Mouse (Mus musculus) right cerebral cortex, postnatal 14 days (tissue): ENCODE data around the gene U2af2.
"Not testable (repeated sequence)": the region's sequence is repeated elsewhere in the genome, so short reads cannot be mapped to it uniquely, and the experiment has no call there.

ENCODE experiments used
- DNase-seq: peaks from one replicate; pipeline ENCODE4 v3.0.0; 2022

Gene U2af2

DNA sequence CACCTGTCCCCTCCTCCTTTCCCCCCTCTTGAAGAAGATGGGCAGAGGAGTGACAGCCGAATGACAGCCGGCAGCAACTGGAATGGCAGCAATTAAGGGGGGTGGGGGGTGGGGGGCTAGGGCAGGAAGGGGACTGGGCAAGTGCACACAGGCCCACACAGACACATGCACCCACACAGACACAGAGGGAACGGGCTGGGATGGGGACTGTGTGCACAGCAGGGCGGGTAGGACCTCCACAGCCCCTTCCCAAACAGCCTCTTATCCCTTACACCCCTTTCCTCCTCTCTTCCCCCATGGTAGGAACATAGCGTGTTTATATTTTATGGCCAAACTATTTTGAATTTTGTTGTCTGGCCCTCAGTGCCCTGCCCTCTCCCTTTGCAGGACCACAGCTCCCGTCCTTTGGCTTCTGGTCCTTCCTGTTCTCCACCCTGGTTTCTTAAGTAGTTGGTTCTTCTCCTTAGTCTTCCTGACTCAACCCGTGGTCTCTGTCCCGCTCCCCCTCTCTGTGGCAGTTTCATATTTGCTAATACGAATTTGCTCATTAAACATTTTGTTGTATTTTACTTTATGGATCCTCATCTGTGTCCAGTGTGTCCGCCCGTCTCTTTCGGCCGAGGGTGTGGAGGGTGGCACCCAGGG lies 17.5 kb downstream of the U2af2 start:
- not testable (repeated sequence) for DNase-seq

DNA sequence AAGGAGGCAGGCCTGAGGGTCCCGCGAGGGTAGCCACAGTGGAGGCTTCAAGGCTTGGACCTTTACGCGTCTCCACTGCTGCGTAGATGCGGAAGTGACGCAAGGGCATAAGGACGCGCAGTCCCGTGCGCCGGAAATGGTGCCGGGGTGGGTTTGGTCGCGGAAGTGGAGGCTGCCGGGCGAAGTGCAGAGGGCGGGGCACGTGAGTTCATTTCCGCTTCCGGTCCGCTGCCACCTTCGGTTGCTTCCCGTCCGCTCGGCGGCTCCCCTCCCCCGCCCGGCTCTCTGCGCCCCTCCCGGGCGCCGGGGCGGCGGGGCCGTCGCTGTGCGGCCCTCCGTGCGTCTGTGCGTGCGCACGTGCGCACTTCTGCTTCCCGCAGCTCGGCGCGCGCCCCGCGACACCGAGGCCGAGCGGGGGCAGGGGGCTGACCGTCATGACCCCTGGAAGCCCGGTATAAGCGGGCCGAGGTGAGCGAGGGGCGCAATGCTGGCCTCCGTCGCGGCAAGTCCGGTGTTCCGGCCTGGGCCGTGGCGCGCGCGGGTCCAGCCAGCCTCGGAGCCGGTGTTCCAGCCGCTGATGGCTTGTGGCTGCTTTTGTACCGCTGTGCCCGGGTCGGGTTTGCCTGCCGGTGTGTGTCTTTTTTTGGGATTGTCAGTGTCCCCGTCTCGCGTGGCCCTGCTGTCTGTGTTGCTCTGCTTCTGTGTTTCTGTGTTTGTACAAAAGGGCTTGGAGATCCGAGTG lies 18.2 kb downstream of the U2af2 start, which contains the start of gene Epn1:
Gene Epn1, plus strand, starts transcription at position 226 of the 742 bp plus-strand sequence.
- DNase-seq, result peak; percentile 97

GRCm38 (mm10) chr7:5080815-5081214 lies 18.9 kb downstream of the U2af2 start:
- DNase-seq, result no peak

GRCm38 (mm10) chr7:5081241-5081640 lies 19.3 kb downstream of the U2af2 start:
- DNase-seq, result no peak

DNA sequence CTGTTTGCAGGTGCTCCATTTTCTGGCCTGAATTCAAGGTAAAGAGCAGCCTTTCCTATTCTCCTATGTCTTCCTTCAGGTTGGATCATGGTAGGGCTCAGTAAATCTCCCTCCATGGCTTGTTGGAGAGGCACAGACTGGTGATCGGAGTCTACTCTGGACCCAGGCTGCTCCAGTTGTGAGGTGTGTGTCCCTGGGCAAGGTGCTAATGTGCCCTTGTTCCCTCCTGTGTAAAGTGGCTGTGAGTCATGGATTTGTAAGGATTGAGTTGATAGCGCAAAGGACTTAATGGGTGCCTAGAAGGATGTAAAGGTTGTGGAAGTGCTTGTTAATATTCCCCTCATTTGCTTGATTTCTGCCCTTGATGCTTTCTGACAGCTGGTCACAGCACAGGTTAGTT lies 20.0 kb downstream of the U2af2 start:
- no peak for DNase-seq

DNA sequence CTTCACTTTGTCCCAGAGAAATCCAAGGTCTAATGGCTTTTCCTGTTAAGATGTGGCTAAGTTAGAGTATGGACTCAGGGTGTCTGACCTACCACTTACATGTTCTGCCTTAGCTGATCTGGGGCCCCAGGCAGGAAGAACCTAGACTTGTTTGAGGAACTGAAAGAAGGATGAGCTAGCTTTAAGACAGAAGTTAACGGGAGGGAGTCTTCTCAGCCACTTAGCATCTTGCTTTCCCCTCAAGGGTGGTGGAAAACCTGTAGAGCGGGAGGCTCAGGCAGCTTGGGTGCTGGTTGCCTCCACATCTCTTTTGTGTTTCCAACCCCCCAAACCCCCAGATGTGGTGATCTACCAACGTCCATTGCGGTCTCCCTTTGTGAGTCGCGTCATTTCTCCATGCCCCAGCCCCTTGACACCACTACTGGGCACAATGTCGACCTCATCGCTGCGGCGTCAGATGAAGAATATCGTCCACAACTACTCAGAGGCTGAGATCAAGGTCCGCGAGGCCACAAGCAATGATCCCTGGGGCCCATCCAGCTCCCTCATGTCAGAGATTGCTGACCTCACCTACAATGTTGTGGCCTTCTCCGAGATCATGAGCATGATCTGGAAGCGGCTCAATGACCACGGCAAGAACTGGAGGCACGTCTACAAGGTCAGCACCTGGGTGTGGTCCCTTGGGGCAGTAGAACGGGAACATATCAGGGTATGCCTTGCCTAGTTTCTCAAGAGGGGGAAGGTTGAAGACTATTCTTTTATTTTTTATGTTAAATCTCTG lies 21.6 kb downstream of the U2af2 start:
- DNase-seq, result no peak

- no peak for DNase-seq
These were observed 23.6 kb downstream of the U2af2 start for GRCm38 (mm10) chr7:5085512-5085911.

DNA sequence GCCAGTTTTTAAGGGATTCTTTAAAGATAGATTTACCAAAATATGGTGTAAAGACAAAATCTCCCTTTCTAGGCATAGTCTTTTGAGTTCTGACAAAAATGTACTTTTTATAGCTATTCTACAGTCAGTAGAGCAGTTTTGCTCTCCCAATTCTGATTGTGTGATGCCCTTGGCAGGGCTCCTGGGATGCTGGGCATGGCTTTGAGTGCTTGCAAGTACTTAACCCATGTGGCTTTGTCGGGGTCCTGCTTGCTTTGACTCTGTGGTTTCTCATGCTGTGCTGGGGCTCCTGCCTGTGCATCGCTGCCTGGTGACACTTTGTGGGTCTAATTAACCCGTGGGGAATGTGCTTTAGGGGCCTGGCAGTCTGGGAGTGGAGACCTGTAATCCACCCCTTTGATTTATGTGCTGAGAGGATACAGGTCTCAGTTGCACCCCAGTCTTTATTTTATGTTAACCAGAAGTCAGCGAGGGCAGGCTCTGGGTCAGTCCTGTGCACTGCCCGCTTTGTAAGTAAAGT lies 25.0 kb downstream of the U2af2 start:
- DNase-seq, result no peak

DNA sequence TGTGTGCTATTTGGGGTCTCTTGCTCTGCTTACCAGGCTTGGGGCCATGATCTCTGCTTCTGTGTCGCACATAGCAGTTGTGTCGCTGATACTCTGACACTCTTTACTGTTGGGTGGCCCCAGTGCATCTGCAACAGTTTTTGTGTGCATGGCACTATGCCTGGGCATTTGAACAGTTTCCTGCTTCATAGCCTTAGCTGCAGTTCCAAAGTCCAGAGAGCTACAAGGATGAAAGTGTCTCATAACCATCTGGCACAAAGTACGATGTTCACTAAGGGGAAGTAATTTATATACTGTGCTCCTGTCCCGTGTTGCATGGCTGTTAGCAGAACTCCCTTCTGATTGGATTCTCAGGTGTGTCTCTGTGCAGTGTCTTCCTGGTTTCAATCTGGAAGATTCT lies 25.9 kb downstream of the U2af2 start:
- no peak for DNase-seq

DNA sequence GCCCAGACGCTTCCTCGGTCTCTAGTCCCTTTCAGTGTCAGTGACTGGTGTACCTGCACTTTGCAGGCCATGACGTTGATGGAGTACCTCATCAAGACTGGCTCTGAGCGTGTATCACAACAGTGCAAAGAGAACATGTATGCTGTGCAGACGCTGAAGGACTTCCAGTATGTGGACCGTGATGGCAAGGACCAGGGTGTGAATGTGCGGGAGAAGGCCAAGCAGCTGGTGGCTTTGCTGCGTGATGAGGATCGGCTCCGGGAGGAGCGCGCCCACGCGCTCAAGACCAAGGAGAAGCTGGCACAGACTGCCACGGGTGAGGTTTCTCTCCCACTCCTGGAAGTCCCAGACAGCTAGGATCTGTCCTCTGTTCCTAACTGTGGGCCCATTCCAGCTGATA lies 27.9 kb downstream of the U2af2 start:
- DNase-seq, result peak; percentile 38

DNA sequence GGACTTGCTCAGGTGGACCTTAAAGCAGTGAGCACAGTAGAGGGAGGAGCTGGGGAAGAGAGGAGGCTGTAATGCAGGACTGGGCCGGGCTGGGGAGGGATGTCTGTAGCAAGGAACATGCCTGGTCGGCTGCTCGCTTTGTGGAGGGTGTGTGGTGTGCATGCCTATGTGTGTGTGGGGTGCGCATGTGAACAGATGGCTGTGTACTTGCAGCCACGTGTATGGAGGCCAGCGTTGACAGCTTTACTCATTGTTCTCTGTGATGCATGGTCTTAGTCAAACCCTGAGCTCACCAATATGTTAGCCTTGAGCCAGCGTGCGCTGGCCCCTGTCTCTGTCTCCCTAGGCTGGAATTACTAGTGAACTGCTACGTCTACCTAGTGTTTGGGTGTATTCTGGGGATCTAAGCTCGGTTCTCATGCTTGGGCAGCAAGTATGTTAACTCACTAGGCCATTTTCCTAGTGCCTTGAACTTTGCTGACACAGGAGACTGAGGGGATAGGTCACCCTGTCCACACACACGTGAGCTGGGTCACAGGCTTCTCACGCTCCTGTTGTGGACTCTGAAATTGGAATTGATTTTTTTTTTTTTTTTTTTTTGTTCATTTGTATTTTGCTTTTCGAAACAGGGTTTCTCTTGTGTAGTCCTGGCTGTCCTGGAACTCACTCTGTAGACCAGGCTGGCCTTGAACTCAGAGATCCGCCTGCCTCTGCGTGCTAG lies 29.2 kb downstream of the U2af2 start:
- no peak for DNase-seq

DNA sequence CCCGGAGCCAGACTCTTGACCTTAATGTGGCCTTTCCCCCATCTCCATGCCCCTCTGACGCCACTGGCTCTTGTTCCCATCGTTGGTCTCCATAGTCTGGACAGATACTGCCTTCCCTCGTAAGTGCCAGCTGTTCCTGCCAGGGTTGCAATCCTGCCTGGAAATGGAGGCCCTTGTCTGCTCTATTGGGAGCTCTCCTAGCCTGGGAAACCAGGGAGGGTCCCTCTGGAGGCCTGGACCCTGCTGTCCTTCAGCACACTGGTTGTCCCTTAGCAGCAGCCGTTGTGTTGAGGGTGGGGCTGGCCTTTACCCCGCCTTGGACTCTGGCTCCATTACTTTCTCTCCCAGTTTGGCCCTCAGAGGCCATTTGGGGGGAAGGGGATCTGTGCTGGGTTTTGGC lies 30.4 kb downstream of the U2af2 start:
- DNase-seq, result no peak

GRCm38 (mm10) chr7:5092831-5093510 lies 31.0 kb downstream of the U2af2 start:
- peak; percentile 17 for DNase-seq

DNA sequence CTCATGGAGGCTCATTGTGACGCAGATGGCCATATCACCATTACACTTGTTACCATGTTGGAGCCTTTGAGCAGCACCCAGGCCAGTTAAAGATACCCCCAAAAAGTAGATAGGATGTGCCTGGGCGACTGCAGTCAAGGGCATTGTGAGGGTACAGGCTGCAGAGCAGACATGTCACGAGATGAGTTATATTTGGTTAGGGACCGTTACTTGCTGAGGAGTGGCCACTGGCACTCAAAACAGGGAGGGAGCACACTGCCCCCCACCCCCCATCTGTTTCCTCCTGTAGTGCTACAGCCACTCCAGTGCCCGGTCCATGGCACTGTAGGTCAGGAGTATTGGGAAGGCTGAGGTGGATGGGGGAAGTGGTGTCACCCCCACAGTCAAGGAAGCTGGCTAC lies 36.8 kb downstream of the U2af2 start:
- DNase-seq, result no peak

GRCm38 (mm10) chr7:5099796-5100195 lies 37.9 kb downstream of the U2af2 start:
- no peak for DNase-seq

DNA sequence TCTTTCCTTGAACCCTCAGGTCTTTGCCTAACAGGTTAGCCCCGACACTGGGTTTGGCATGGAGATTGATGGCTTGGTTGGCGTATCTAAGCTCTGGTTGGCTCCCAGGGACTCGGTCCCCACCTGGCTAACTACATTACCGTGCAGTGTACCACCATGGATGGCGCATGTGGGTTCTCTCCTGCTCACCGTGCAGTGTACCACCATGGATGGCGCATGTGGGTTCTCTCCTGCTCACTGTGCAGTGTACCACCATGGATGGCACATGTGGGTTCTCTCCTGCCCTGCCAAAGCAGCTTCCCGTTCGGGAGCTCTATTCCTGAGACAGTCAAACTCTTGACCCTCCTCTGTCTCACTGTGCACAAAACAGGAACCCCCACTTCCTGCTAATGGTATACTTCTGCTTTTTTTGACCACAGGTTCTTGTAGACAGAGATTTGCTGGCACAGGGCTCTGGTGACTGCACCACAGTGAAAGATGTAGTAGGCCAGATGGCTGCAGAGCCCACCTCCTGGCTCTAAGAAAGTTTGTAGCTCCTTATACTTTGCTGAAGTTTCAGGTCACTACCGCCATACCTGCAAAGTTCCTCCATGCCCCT lies 39.2 kb downstream of the U2af2 start:
- no peak for DNase-seq

DNA sequence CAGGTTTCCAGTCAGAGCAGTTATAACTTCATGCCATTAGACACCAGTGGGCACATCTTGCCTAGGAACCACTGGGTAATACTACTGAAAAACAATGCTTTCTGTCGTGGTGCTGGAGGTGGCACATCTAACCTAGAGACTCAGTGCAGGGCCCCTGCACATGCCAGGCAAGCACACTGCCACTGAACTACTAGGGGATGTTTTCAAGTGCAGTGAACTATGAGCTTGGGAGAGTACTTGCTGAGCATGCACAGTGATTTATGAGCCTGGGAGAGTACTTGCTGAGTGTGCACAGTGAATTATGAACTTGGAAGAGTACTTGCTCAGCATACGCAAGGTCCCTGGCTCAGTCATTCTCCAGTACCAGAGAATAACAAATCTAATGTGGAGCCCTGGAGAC lies 40.6 kb downstream of the U2af2 start:
- DNase-seq, result no peak

- no peak for DNase-seq
These were observed 46.3 kb downstream of the U2af2 start for GRCm38 (mm10) chr7:5108272-5108671.

DNA sequence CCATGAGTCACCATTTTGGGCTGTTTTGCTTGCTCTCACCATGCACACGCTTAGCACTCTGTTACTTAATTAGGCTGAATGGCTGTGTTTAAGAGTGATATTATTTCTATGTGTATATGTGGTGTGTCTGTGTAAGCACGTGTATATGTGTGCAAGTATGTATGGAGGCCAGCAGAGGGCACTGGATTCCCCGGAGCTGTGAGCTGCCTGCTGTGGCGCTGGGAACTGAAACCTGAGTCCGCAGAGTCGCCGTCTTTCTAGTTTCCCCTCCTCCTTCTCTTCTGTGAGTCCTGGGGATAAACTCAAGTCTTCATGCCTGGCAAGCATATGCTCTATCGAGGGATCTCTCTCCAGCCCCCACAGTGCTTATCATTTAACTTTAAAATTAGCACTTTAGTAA lies 47.4 kb downstream of the U2af2 start:
- no peak for DNase-seq

DNA sequence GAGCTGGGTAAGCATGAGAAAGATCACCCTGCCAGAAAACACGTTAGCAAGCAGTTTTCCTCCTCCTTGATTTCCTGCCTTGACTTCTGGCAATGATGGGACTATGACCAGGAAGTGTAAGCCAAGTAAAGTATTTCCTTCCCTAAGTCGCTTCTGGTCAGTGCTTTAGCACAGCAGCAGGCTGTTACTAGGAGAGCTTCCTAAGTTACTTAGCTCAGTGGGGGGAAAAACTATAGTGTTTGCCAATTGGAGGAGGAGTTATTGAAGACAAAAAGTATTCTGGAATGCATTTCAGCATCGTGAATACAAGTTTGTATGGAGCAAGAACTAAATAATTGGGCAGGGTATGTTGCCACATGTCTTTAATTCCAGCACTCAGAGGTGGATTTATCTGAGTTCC lies 50.8 kb downstream of the U2af2 start:
- DNase-seq, result no peak

GRCm38 (mm10) chr7:5116850-5117249 lies 54.9 kb downstream of the U2af2 start, which contains the start of gene Rfpl4:
TSS of gene Rfpl4 (minus strand) at chr7:5116950.
- no peak for DNase-seq

DNA sequence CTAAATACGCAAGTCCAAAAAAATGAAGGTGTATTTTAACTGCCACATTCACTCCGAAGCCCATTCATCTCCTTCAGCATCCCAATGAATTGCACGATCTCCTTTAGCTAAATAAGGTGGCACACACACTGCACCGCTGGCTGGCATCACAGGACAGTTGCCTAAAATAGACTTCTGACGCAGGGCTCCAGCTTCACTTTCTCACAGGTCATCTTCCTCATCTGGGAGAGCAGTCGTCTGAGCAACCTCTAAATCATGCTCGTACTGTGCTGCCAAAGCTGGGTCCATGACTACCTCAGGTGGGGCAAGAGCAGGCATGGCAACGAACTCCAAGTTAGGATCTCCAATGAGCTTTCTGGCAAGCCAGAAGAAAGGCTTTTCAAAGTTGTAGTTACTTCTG lies 63.1 kb downstream of the U2af2 start:
- DNase-seq, result no peak
